Mouse (Mus musculus): ENCODE measurements around the gene Ndrg3. TPM values are rescaled to one million over a fixed set of nuclear protein-coding genes. Genes with fewer than 3 reads are reported as not detected.
"Not testable (repeated sequence)": the region's sequence is repeated elsewhere in the genome, so short reads cannot be mapped to it uniquely, and the experiment has no call there.

Ndrg3 gene
- polyA plus RNA-seq, 1 experiment from 2014 or later, result 34.4 TPM

DNA sequence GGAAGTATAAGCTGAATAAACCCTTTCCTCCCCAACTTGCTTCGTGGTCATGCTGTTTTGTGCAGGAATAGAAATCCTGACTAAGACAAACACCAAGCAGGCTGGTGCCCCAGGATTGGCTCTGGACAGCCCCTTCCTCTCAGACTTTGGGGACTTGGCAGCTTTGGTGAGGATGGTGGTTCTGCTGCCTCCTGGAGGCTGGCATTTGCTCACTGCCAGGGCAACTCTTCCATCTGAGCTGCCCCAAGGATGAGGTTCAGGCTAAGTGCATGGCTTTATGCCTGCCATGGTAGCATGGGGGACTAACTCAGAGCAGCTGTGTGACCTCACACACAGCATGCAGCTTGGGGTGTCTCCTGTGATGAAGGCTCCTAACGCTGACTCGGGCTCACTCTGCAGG lies 66.2 kb downstream of the Ndrg3 start:
- H3K9ac ChIP-seq (ENCODE audit: low read depth, low read length); H3K4me1 ChIP-seq (ENCODE audit: control insufficient read depth, insufficient read depth, low read length); H3K27me3 ChIP-seq (ENCODE audit: control insufficient read depth, insufficient read depth, low read length); H3K36me3 ChIP-seq (ENCODE audit: control insufficient read depth, insufficient read depth, low read length); H3K4me2 ChIP-seq; H3K4me3 ChIP-seq (ENCODE audit: low read depth, low read length); H3K9me3 ChIP-seq (replicated peaks; ENCODE audit: control insufficient read depth, low read length); ATAC-seq (replicated peaks; ENCODE audit: insufficient number of reproducible peaks, low FRiP score, low TSS enrichment); H3K27ac ChIP-seq (ENCODE audit: low read depth, low read length): not testable (repeated sequence)
- 88% methylated on average over 3 of the region's 3 CpGs for WGBS (ENCODE audit: insufficient replicate concordance)

- WGBS (ENCODE audit: insufficient replicate concordance), result 91% methylated on average over 4 of the region's 4 CpGs
- ATAC-seq (replicated peaks; ENCODE audit: insufficient number of reproducible peaks, low FRiP score, low TSS enrichment); H3K36me3 ChIP-seq (ENCODE audit: control insufficient read depth, insufficient read depth, low read length); H3K4me2 ChIP-seq; H3K27ac ChIP-seq (ENCODE audit: low read depth, low read length); H3K9ac ChIP-seq (ENCODE audit: low read depth, low read length); H3K4me1 ChIP-seq (ENCODE audit: control insufficient read depth, insufficient read depth, low read length); H3K27me3 ChIP-seq (ENCODE audit: control insufficient read depth, insufficient read depth, low read length); H3K9me3 ChIP-seq (replicated peaks; ENCODE audit: control insufficient read depth, low read length); H3K4me3 ChIP-seq (ENCODE audit: low read depth, low read length): not testable (repeated sequence)
Observed at GRCm38 (mm10) chr2:156925075-156925474, 66.8 kb downstream of the Ndrg3 start.

DNA sequence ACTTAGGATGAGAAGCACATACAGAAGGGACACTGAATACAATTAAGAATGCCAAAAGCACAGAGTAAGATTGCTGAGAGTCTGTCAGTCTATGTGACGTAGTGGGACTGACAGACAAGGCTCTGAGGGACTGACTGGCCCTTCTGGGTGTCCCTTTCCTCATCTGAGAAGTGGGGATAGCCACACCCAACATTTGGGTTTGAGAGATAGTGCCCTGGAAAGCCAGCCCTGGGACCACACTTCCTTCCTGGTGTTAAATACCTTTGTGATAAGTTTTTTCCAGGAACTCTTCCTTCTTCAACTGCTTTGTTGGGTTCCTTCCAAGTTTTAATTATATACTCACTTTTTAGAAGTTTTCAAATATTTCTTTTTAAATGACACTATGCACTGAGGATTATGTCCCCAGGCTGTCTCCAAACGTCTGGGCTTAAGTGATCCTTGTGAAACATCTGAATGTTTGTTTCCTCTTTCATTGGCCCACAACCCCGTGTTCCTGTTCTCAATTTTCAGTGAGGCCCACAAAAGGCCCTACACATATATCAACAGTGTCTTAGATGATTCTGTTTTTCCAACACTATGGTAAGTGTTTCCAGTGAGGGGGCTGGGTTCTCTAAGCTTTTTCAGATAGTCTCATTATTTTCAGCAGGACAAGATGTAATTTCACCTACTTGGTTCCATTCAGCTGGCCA lies 67.5 kb downstream of the Ndrg3 start:
- no peak overlapping the region for H3K4me2 ChIP-seq
- no peaks in the 10 kb centered on the region for H3K27me3 ChIP-seq (ENCODE audit: control insufficient read depth, insufficient read depth, low read length)
- ATAC-seq (replicated peaks; ENCODE audit: insufficient number of reproducible peaks, low FRiP score, low TSS enrichment), result peak; percentile 68; the same call in 1 of the 2 replicates
- peak overlapping the region; percentile 22; the same call in 1 of the 2 replicates for H3K27ac ChIP-seq (ENCODE audit: low read depth, low read length)
- peaks cover 3% of the 10 kb centered on the region; the same call in 1 of the 2 replicates for H3K4me1 ChIP-seq (ENCODE audit: control insufficient read depth, insufficient read depth, low read length)
- no peaks in the 10 kb centered on the region for H3K36me3 ChIP-seq (ENCODE audit: control insufficient read depth, insufficient read depth, low read length)
- no peak overlapping the region for H3K9ac ChIP-seq (ENCODE audit: low read depth, low read length)
- no peaks in the 10 kb centered on the region for H3K9me3 ChIP-seq (replicated peaks; ENCODE audit: control insufficient read depth, low read length)
- no peak overlapping the region for H3K4me3 ChIP-seq (ENCODE audit: low read depth, low read length)
- 47% methylated on average over 3 of the region's 3 CpGs for WGBS (ENCODE audit: insufficient replicate concordance)

DNA sequence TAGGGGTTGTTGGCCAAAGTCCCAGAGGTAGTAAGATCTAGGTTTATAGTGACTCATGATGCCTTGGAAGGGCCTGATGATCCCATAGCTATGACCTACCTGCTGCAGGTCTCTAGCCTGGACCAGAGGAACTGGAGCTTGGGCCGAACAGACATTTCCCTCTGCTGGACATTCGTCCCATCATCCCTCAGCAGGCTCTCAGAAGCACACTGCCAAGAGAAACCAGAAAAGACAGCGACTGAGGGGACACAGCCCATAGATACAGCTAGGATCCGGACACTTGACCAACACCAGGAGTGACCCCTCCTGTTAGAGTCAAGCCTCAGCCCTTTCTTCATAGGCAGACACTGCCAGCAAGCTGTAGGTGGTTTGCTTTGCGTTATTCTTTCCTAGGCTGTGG lies 68.8 kb downstream of the Ndrg3 start:
- Histone ChIP-seq H3K36me3 (ENCODE audit: control insufficient read depth, insufficient read depth, low read length) (no peaks in the 10 kb centered on the region), H3K27me3 (ENCODE audit: control insufficient read depth, insufficient read depth, low read length) (no peaks in the 10 kb centered on the region), H3K9me3 (replicated peaks; ENCODE audit: control insufficient read depth, low read length) (no peaks in the 10 kb centered on the region), H3K27ac (ENCODE audit: low read depth, low read length) (no peak overlapping the region), H3K4me3 (ENCODE audit: low read depth, low read length) (no peak overlapping the region), H3K4me1 (ENCODE audit: control insufficient read depth, insufficient read depth, low read length) (peaks cover 3% of the 10 kb centered on the region; the same call in 1 of the 2 replicates), H3K9ac (ENCODE audit: low read depth, low read length) (no peak overlapping the region), H3K4me2 (no peak overlapping the region)
- WGBS (ENCODE audit: insufficient replicate concordance), result 80% methylated on average over 5 of the region's 5 CpGs
- ATAC-seq (replicated peaks; ENCODE audit: insufficient number of reproducible peaks, low FRiP score, low TSS enrichment), result no peak

- ATAC-seq (replicated peaks; ENCODE audit: insufficient number of reproducible peaks, low FRiP score, low TSS enrichment), result no peak
- WGBS (ENCODE audit: insufficient replicate concordance), result 56% methylated on average over 2 of the region's 2 CpGs
- no peaks in the 10 kb centered on the region for H3K36me3 ChIP-seq (ENCODE audit: control insufficient read depth, insufficient read depth, low read length)
- 0 out of 2 replicates have a peak, but pooled peaks cover 3% of the 10 kb centered on the region for H3K4me1 ChIP-seq (ENCODE audit: control insufficient read depth, insufficient read depth, low read length)
- H3K4me2 ChIP-seq, result no peak overlapping the region
- H3K27me3 ChIP-seq (ENCODE audit: control insufficient read depth, insufficient read depth, low read length), result no peaks in the 10 kb centered on the region
- H3K4me3 ChIP-seq (ENCODE audit: low read depth, low read length), result no peak overlapping the region
- no peak overlapping the region for H3K9ac ChIP-seq (ENCODE audit: low read depth, low read length)
- H3K27ac ChIP-seq (ENCODE audit: low read depth, low read length), result no peak overlapping the region
- H3K9me3 ChIP-seq (replicated peaks; ENCODE audit: control insufficient read depth, low read length), result no peaks in the 10 kb centered on the region
Observed at GRCm38 (mm10) chr2:156919796-156920195, 72.1 kb downstream of the Ndrg3 start.

GRCm38 (mm10) chr2:156919191-156919590 lies 72.7 kb downstream of the Ndrg3 start:
- not testable (repeated sequence) for H3K36me3 ChIP-seq (ENCODE audit: control insufficient read depth, insufficient read depth, low read length); H3K4me2 ChIP-seq; H3K27me3 ChIP-seq (ENCODE audit: control insufficient read depth, insufficient read depth, low read length); H3K9me3 ChIP-seq (replicated peaks; ENCODE audit: control insufficient read depth, low read length); H3K27ac ChIP-seq (ENCODE audit: low read depth, low read length); H3K9ac ChIP-seq (ENCODE audit: low read depth, low read length); ATAC-seq (replicated peaks; ENCODE audit: insufficient number of reproducible peaks, low FRiP score, low TSS enrichment); H3K4me1 ChIP-seq (ENCODE audit: control insufficient read depth, insufficient read depth, low read length); H3K4me3 ChIP-seq (ENCODE audit: low read depth, low read length)
- WGBS (ENCODE audit: insufficient replicate concordance), result 84% methylated on average over 11 of the region's 11 CpGs

GRCm38 (mm10) chr2:156918562-156918961 lies 73.3 kb downstream of the Ndrg3 start:
- Histone ChIP-seq H3K4me3 (ENCODE audit: low read depth, low read length) (no peak overlapping the region), H3K36me3 (ENCODE audit: control insufficient read depth, insufficient read depth, low read length) (no peaks in the 10 kb centered on the region), H3K27ac (ENCODE audit: low read depth, low read length) (no peak overlapping the region), H3K9ac (ENCODE audit: low read depth, low read length) (no peak overlapping the region), H3K4me1 (ENCODE audit: control insufficient read depth, insufficient read depth, low read length) (no peaks in the 10 kb centered on the region), H3K4me2 (no peak overlapping the region), H3K27me3 (ENCODE audit: control insufficient read depth, insufficient read depth, low read length) (no peaks in the 10 kb centered on the region), H3K9me3 (replicated peaks; ENCODE audit: control insufficient read depth, low read length) (no peaks in the 10 kb centered on the region)
- 54% methylated on average over 4 of the region's 4 CpGs for WGBS (ENCODE audit: insufficient replicate concordance)
- ATAC-seq (replicated peaks; ENCODE audit: insufficient number of reproducible peaks, low FRiP score, low TSS enrichment), result no peak

- H3K9ac ChIP-seq (ENCODE audit: low read depth, low read length), result no peak overlapping the region
- H3K4me3 ChIP-seq (ENCODE audit: low read depth, low read length), result no peak overlapping the region
- H3K4me1 ChIP-seq (ENCODE audit: control insufficient read depth, insufficient read depth, low read length), result no peaks in the 10 kb centered on the region
- no peaks in the 10 kb centered on the region for H3K36me3 ChIP-seq (ENCODE audit: control insufficient read depth, insufficient read depth, low read length)
- H3K4me2 ChIP-seq, result no peak overlapping the region
- H3K27me3 ChIP-seq (ENCODE audit: control insufficient read depth, insufficient read depth, low read length), result no peaks in the 10 kb centered on the region
- 82% methylated on average over 3 of the region's 3 CpGs for WGBS (ENCODE audit: insufficient replicate concordance)
- no peak for ATAC-seq (replicated peaks; ENCODE audit: insufficient number of reproducible peaks, low FRiP score, low TSS enrichment)
- no peak overlapping the region for H3K27ac ChIP-seq (ENCODE audit: low read depth, low read length)
- no peaks in the 10 kb centered on the region for H3K9me3 ChIP-seq (replicated peaks; ENCODE audit: control insufficient read depth, low read length)
Observed at GRCm38 (mm10) chr2:156916419-156917125, 75.3 kb downstream of the Ndrg3 start.

DNA sequence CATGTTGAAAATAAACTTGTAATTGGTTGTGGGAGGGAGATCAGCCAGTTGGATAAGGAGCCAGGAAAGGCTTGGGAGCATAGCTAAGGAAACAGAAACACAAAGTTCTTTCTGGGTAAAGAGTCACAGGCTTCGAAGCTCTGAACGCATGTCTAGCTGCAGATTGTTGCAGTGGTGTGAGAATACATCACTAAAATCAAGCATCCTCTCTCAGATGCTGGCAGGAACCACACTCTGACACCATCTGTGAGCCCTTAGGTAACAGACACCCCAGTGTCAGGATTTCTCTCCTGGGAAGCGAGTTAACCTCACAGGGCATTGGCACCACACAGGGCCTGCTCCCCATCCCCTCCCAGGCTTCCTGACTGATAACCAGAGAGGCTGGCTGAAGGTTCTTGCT lies 76.3 kb downstream of the Ndrg3 start:
- 28% methylated on average over 3 of the region's 3 CpGs for WGBS (ENCODE audit: insufficient replicate concordance)
- no peak overlapping the region for H3K4me3 ChIP-seq (ENCODE audit: low read depth, low read length)
- no peak overlapping the region for H3K4me2 ChIP-seq
- no peaks in the 10 kb centered on the region for H3K9me3 ChIP-seq (replicated peaks; ENCODE audit: control insufficient read depth, low read length)
- no peaks in the 10 kb centered on the region for H3K36me3 ChIP-seq (ENCODE audit: control insufficient read depth, insufficient read depth, low read length)
- H3K27me3 ChIP-seq (ENCODE audit: control insufficient read depth, insufficient read depth, low read length), result no peaks in the 10 kb centered on the region
- H3K9ac ChIP-seq (ENCODE audit: low read depth, low read length), result no peak overlapping the region
- no peak overlapping the region for H3K27ac ChIP-seq (ENCODE audit: low read depth, low read length)
- ATAC-seq (replicated peaks; ENCODE audit: insufficient number of reproducible peaks, low FRiP score, low TSS enrichment), result no peak
- no peaks in the 10 kb centered on the region for H3K4me1 ChIP-seq (ENCODE audit: control insufficient read depth, insufficient read depth, low read length)

All from heart, embryonic 11.5 days (tissue).